ENCODE assay signal across 12 mouse cellular contexts in the genomic region with DNA sequence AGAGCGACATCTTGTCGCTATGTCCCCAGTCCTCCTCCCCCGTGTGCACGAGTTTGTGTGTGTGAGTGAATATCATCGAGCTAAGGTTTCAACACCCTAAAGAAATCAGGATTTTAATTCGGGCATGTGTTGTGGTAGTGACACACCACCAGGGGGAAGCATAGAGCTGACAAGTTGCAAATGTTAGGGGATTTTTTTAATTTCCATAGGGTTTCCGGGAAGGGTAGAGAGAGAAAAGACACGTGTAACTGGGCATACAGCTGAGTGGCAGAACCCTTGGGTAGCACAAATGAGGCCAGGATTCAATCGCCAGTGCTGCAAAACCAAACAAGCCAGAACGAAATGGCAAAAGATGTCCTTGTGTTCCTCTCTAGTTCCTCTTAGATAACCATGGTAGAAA. TPM values are rescaled to one million over a fixed set of nuclear protein-coding genes. Genes with fewer than 3 reads are reported as not detected.
A peak's percentile ranks its signal among the peaks of the same experiment; 100 is the strongest.
DNase-seq lines count a peak whose midpoint lies in the region; TF ChIP-seq lines count a peak whose summit lies in the region.
"Had no signal": no experiment of that assay in that cellular context is flagged by ENCODE, and none has a peak within 500 bp of the region (broad histone marks: within the 10 kb centered on the region; RNA-seq: fewer than 3 reads in every experiment).

No protein-coding gene starts in this region.

- peak overlapping the region; percentile 6; the same call in 1 of the 2 replicates for H3K4me3 ChIP-seq in layer of hippocampus, adult 2 months
- H3K4me3 ChIP-seq: embryonic facial prominence, embryonic 12.5 days; heart, embryonic 15.5 days; limb, embryonic 12.5 days had no signal

- H3K36me3 ChIP-seq in splenic B cell, adult 2 months (ENCODE audit: control insufficient read depth, insufficient read depth, low read length, poor library complexity, severe bottlenecking) = no peaks in the 10 kb centered on the region
- H3K36me3 ChIP-seq: embryonic facial prominence, embryonic 12.5 days; heart, embryonic 15.5 days; limb, embryonic 12.5 days had no signal

- TF ChIP-seq CTCF in layer of hippocampus, adult 2 months (conservative IDR thresholded peaks at IDR 0.05) = peak; percentile 79

- H3K27me3 ChIP-seq in splenic B cell, adult 2 months (ENCODE audit: control insufficient read depth, insufficient read depth, low read length, poor library complexity, severe bottlenecking) = no peaks in the 10 kb centered on the region

- DNase-seq in layer of hippocampus, adult 2 months (ENCODE audit: low spot score in 2 of 2) = peak; percentile 4 to 27
- DNase-seq in layer of hippocampus, adult 9-11 months = no peak
- DNase-seq in right cerebral cortex, postnatal 25 days = peak; percentile 16
- no peak for DNase-seq in right cerebral cortex, postnatal 10 days (ENCODE audit: low spot score in 2 of 2)
- peak; percentile 71 for DNase-seq in cerebellum, adult 8-10 months
- DNase-seq in splenic B cell, adult 2 months (ENCODE audit: low read depth, low spot score) = peak; percentile 17
- DNase-seq in lung, postnatal 36 days = no peak
- no peak for DNase-seq in gastrocnemius, postnatal 25 days
- DNase-seq: gastrocnemius, postnatal 36 days had no signal

- no peak overlapping the region for H3K27ac ChIP-seq in layer of hippocampus, adult 2 months
- H3K27ac ChIP-seq: embryonic facial prominence, embryonic 12.5 days; heart, embryonic 15.5 days; limb, embryonic 12.5 days had no signal

RNA-seq across cellular contexts. Expression of a gene that starts 2.1 kb away (rescaled TPM):
- 1 to 10 TPM in 1 of 2 experiments, under 1 TPM in 1; 0.97 to 1.3 TPM for total RNA-seq in layer of hippocampus, adult 2 months (2021)
- 1 to 10 TPM in 1 of 2 experiments, not detected in 1; 1.3 TPM for total RNA-seq in gastrocnemius, postnatal 25 days (2021)

RNA-seq across cellular contexts. Expression of a gene that starts 2.2 kb away (rescaled TPM):
- 1 to 10 TPM; 5.8 to 6.1 TPM for total RNA-seq in layer of hippocampus, adult 2 months (2021)
- under 1 TPM; 0.59 to 0.70 TPM for total RNA-seq in gastrocnemius, postnatal 25 days (2021)

Comparison
In these comparisons a context has a peak if more than half of its experiments do, and no peak if none do; other contexts are left out.
1. DNase-seq: peak in layer of hippocampus, adult 2 months (2 of 2), right cerebral cortex, postnatal 25 days (single experiment), cerebellum, adult 8-10 months (single experiment) and splenic B cell, adult 2 months (single experiment); none in layer of hippocampus, adult 9-11 months (single experiment), right cerebral cortex, postnatal 10 days (0 of 2), lung, postnatal 36 days (single experiment) and gastrocnemius, postnatal 25 days (single experiment).
2. RNA of a gene that starts 2.2 kb away (total RNA-seq): 5.8 to 6.1 TPM in layer of hippocampus, adult 2 months; 0.59 to 0.70 TPM in gastrocnemius, postnatal 25 days; every median in the first group is over 4 times any median in the second.